Mouse (Mus musculus) embryonic fibroblast, embryonic 13.5 days (primary cell): ENCODE measurements around the gene Adra1b.

Source experiments
- CTCF ChIP-seq: IDR thresholded peaks from 2 replicates; pipeline ENCODE4 v1.5.1; 2011; ENCODE audit warnings: mild to moderate bottlenecking, control low read depth, low read length, moderate library complexity, borderline replicate concordance; ENCODE audit not compliant: insufficient read depth
- POLR2A ChIP-seq: IDR thresholded peaks from 2 replicates; pipeline ENCODE4 v1.6.1; 2011; ENCODE audit warnings: low read depth, mild to moderate bottlenecking, control low read depth, low read length, moderate library complexity

GRCm38 (mm10) chr11:43835880-43836740, 64.9 kb downstream of the Adra1b start:
- TF ChIP-seq POLR2A (no peak), CTCF (peak; percentile 56)
